Mouse (Mus musculus) spleen, adult 2 months (tissue): ENCODE measurements around the gene Gm11938. TPM values are rescaled to one million over a fixed set of nuclear protein-coding genes. Genes with fewer than 3 reads are reported as not detected.
"Not testable (repeated sequence)": the region's sequence is repeated elsewhere in the genome, so short reads cannot be mapped to it uniquely, and the experiment has no call there.

Experiments
- DNase-seq, 2 experiments: peaks; one replicate each; pipeline versions ENCODE4 v3.0.0 to v3.0.0-alpha.2; 2012 to 2021; ENCODE audit warnings: low spot score in 2 of 2, low read depth in 1 of 2
- H3K27ac ChIP-seq: fragments of 200-500 bp; 2 replicates; pipeline ENCODE4 v1.5.1; 2012; ENCODE audit warnings: low read length, inconsistent platforms; ENCODE audit not compliant: insufficient read depth
- H3K27me3 ChIP-seq: fragments of 200-500 bp; 2 replicates; pipeline ENCODE4 v1.6.1; 2012; ENCODE audit warnings: mild to moderate bottlenecking, moderate library complexity, low read length, inconsistent platforms; ENCODE audit not compliant: control insufficient read depth, insufficient read depth
- H3K36me3 ChIP-seq: fragments of 200-500 bp; 2 replicates; pipeline ENCODE4 v1.6.1; 2012; ENCODE audit warnings: mild to moderate bottlenecking, low read length, inconsistent platforms; ENCODE audit not compliant: control insufficient read depth, insufficient read depth
- H3K4me1 ChIP-seq: fragments of 200-500 bp; 2 replicates; pipeline ENCODE4 v1.6.1; 2011; ENCODE audit warnings: inconsistent platforms; ENCODE audit not compliant: control insufficient read depth, insufficient read depth, insufficient read length
- H3K4me3 ChIP-seq: fragments of 200-500 bp; 2 replicates; pipeline ENCODE4 v1.5.1; 2011; ENCODE audit warnings: mild to moderate bottlenecking, inconsistent platforms; ENCODE audit not compliant: insufficient read depth, insufficient read length; ENCODE audit errors: extremely low read depth
- CTCF ChIP-seq: fragments of 200-500 bp; IDR thresholded peaks from 2 replicates; pipeline ENCODE4 v1.5.1; 2011; ENCODE audit warnings: mild to moderate bottlenecking, inconsistent platforms; ENCODE audit not compliant: insufficient read depth, insufficient read length, insufficient replicate concordance; ENCODE audit errors: extremely low read depth
- POLR2A ChIP-seq: fragments of 200-500 bp; IDR thresholded peaks from 2 replicates; pipeline ENCODE4 v1.6.1; 2011; ENCODE audit warnings: low read depth, low read length, inconsistent platforms
- WGBS: fragments of 180-500 bp; shearing (Covaris S2); methylation state at CpG from one replicate; pipeline ENCODE4 v1.1.7; 2018; 5-methylcytosine and 5-hydroxymethylcytosine counted together
- polyA plus RNA-seq: library from polyadenylated mRNA; depleted of rRNA; stranded (reverse); fragments of >200 nt; gene quantifications from 2 replicates; pipeline ENCODE4 v1.2.3, GENCODE M21; 2012; rRNA removed

Gm11938 gene
- not detected in 2 replicates for polyA plus RNA-seq

DNA sequence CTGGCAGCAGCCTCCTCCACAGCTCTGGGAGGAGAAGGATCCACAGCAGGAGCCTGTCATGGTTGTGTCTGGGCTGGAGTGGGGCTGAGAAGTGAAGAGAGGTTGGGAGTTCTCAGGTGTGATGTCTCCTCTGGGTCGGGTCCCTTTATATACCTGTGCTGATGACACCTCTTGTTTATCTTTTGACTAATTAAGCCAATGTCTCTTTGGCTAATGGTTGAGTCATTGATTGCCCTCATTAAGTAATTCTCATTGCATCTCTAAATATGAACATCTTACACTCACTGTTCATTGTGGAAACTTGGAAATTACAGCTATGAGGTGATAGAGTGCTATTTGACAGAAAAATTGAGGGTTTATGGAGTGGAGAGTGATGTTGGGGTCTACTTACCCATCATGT is at the start of gene Gm11938:
TSS of gene Gm11938 (minus strand) at position 101 of the 400 bp plus-strand sequence.
- H3K36me3 ChIP-seq, H3K27me3 ChIP-seq, H3K4me3 ChIP-seq, DNase-seq, H3K4me1 ChIP-seq, H3K27ac ChIP-seq: not testable (repeated sequence)
- WGBS, result 52% methylated on average over 1 of the region's 1 CpGs

- DNase-seq, result no peak
- 72% methylated on average over 2 of the region's 2 CpGs for WGBS
- H3K36me3 ChIP-seq, result no peaks in the 10 kb centered on the region
- H3K27me3 ChIP-seq, result no peaks in the 10 kb centered on the region
- H3K4me3 ChIP-seq, result no peak within 1 kb of the TSS
- no peak within 1 kb of the TSS for H3K27ac ChIP-seq
- no peaks in the 10 kb centered on the region for H3K4me1 ChIP-seq
- TF ChIP-seq POLR2A, result no peak
- TF ChIP-seq CTCF, result no peak
Observed at GRCm38 (mm10) chr11:99650136-99650535, 47.0 kb upstream of the Gm11938 start, which contains the start of gene Gm11555. TSS of gene Gm11555 (minus strand) at chr11:99650236.

GRCm38 (mm10) chr11:99646444-99646843 is 43.3 kb upstream of the Gm11938 start:
- Histone ChIP-seq H3K36me3 (no peaks in the 10 kb centered on the region), H3K4me3 (no peak overlapping the region), H3K27ac (no peak overlapping the region), H3K27me3 (no peaks in the 10 kb centered on the region), H3K4me1 (no peaks in the 10 kb centered on the region)
- DNase-seq, result no peak
- WGBS, result 88% methylated on average over 15 of the region's 15 CpGs
- TF ChIP-seq POLR2A (no peak), CTCF (no peak)

- Histone ChIP-seq H3K4me1 (no peaks in the 10 kb centered on the region), H3K27ac (no peak overlapping the region), H3K36me3 (no peaks in the 10 kb centered on the region), H3K4me3 (no peak overlapping the region), H3K27me3 (no peaks in the 10 kb centered on the region)
- DNase-seq, result no peak
- WGBS, result 77% methylated on average over 3 of the region's 3 CpGs
- no peak for TF ChIP-seq POLR2A
- TF ChIP-seq CTCF, result no peak
Observed at GRCm38 (mm10) chr11:99644351-99644750, 41.2 kb upstream of the Gm11938 start.

DNA sequence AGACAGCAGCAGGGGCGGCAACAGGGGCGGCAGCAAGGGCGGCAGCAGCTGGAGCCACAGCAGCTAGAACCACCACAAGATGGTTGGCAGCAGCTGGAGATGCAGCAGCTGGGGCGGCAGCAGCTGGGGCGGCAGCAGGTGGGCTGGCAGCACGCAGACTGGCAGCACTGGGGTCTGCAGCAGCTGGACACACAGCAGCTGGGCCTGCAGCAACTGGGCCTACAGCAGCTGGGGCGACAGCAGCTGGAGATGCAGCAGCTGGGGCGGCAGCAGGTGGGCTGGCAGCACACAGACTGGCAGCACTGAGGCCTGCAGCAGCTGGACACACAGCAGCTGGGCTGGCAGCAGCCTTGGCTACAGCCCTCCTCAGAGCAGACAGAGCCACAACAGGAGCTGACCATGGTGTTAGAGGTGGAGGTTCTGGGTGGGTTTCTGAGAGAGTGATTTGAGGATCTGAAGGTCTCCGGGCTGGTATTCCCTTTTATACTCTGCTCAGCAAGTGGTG is 40.6 kb upstream of the Gm11938 start, which contains the start of gene Krtap4-7:
TSS of gene Krtap4-7 (minus strand) at position 455 of the 505 bp plus-strand sequence.
- 80% methylated on average over 9 of the region's 9 CpGs for WGBS
- not testable (repeated sequence) for H3K4me1 ChIP-seq, DNase-seq, H3K27ac ChIP-seq, H3K4me3 ChIP-seq, H3K36me3 ChIP-seq, H3K27me3 ChIP-seq

- no peaks in the 10 kb centered on the region for H3K4me1 ChIP-seq
- no peak for DNase-seq
- no peak overlapping the region for H3K4me3 ChIP-seq
- no peak overlapping the region for H3K27ac ChIP-seq
- no peaks in the 10 kb centered on the region for H3K36me3 ChIP-seq
- H3K27me3 ChIP-seq, result no peaks in the 10 kb centered on the region
- WGBS, result 30% methylated on average over 1 of the region's 1 CpGs
- TF ChIP-seq CTCF, result no peak
- TF ChIP-seq POLR2A, result no peak
Observed at GRCm38 (mm10) chr11:99640926-99641325, 37.8 kb upstream of the Gm11938 start.

DNA sequence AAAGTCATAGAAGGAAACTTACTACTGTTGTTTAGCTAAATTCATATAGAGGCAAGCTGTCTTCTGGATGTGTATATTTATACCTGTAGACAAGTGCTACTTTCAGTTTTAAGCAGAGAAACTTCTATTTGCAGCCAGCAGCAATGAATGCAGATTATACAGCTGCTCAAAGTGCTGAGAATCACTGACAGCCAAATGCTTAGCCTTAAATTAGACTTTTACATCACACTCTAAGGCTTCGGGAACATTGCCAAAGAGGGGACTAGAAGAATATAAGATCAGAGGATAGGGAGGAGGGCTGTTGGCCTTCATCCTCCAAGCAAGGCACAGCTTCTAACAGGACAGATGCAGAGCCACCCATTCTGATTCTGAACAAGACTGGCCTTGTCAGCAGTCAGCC is 34.0 kb upstream of the Gm11938 start:
- Histone ChIP-seq H3K27me3 (no peaks in the 10 kb centered on the region), H3K27ac (no peak overlapping the region), H3K36me3 (no peaks in the 10 kb centered on the region), H3K4me1 (no peaks in the 10 kb centered on the region), H3K4me3 (no peak overlapping the region)
- TF ChIP-seq CTCF (no peak), POLR2A (no peak)
- WGBS, result 81% methylated on average over 1 of the region's 1 CpGs
- no peak for DNase-seq
